Mouse (Mus musculus) CH12.LX (cell line): Measurements from ENCODE around the gene Snrpb. TPM values are rescaled to one million over a fixed set of nuclear protein-coding genes. Genes with fewer than 3 reads are reported as not detected.

Source experiments
- DNase-seq: peaks from one replicate; pipeline ENCODE4 v3.0.0-alpha.2; 2013; ENCODE audit errors: extremely low read depth
- H3K27ac ChIP-seq: 2 replicates; pipeline ENCODE4 v1.5.1; 2012; ENCODE audit warnings: low read depth, mild to moderate bottlenecking, control low read depth, moderate library complexity; ENCODE audit not compliant: insufficient read depth
- H3K27me3 ChIP-seq: replicated peaks from 2 replicates; pipeline ENCODE3; 2012; ENCODE audit warnings: inconsistent platforms
- H3K36me3 ChIP-seq, 2 experiments: replicated peaks in 1 of 2; 2 replicates each; pipeline versions ENCODE3 to v1.6.1; 2012; ENCODE audit warnings: inconsistent platforms in 1 of 2, low read length in 1 of 2, mild to moderate bottlenecking in 1 of 2, mixed read lengths in 1 of 2, moderate library complexity in 1 of 2; ENCODE audit not compliant: control insufficient read depth in 1 of 2, insufficient read depth in 1 of 2
- H3K4me1 ChIP-seq, 2 experiments: 2 replicates each; pipeline ENCODE4 v1.6.1; 2012; ENCODE audit warnings: inconsistent platforms in 1 of 2, moderate library complexity in 1 of 2; ENCODE audit not compliant: insufficient read depth in 2 of 2, control insufficient read depth in 1 of 2
- H3K4me2 ChIP-seq: 2 replicates; pipeline ENCODE4 v1.6.1; 2012; ENCODE audit warnings: low read depth, mild to moderate bottlenecking, control low read depth; ENCODE audit not compliant: poor library complexity, insufficient read depth, severe bottlenecking
- H3K4me3 ChIP-seq, 3 experiments: fragments of 150-350 bp in 1 of 3; sonication (generic) in 1 of 3; replicated peaks in 1 of 3; 2 replicates each; pipeline versions ENCODE3 to v1.5.1; 2011 to 2012; ENCODE audit warnings: low read depth in 2 of 3, low read length in 2 of 3, mild to moderate bottlenecking in 2 of 3, moderate library complexity in 2 of 3, control low read depth in 1 of 3, improper control_type of control experiment in 1 of 3, inconsistent platforms in 1 of 3, mixed read lengths in 1 of 3; ENCODE audit not compliant: poor library complexity in 1 of 3
- H3K79me2 ChIP-seq: replicated peaks from 2 replicates; pipeline ENCODE4 v1.6.1; 2012; ENCODE audit warnings: mild to moderate bottlenecking, moderate library complexity; ENCODE audit not compliant: control insufficient read depth, poor library complexity, insufficient read depth, severe bottlenecking; ENCODE audit errors: extremely low read depth
- H3K9ac ChIP-seq: 2 replicates; pipeline ENCODE4 v1.6.1; 2012; ENCODE audit warnings: low read depth, mild to moderate bottlenecking, control low read depth, moderate library complexity; ENCODE audit not compliant: insufficient read depth
- H3K9me3 ChIP-seq: replicated peaks from 2 replicates; pipeline ENCODE3; 2012; ENCODE audit warnings: low read length, inconsistent platforms, mixed read lengths
- BHLHE40 ChIP-seq: IDR thresholded peaks from 2 replicates; pipeline ENCODE4 v1.6.1; 2011; ENCODE audit warnings: mild to moderate bottlenecking, low read depth, low read length, improper control_type of control experiment
- CHD1 ChIP-seq: IDR thresholded peaks from 2 replicates; pipeline ENCODE4 v1.6.1; 2012; ENCODE audit warnings: low read depth, low read length, improper control_type of control experiment, inconsistent platforms
- CTCF ChIP-seq, 2 experiments: IDR thresholded peaks in 1 of 2; conservative IDR thresholded peaks in 1 of 2; 2 replicates each; pipeline ENCODE4 v1.5.1; 2011 to 2012; ENCODE audit warnings: low read depth in 2 of 2, low read length in 2 of 2, improper control_type of control experiment in 1 of 2, inconsistent platforms in 1 of 2, mild to moderate bottlenecking in 1 of 2, moderate library complexity in 1 of 2
- E2F4 ChIP-seq: IDR thresholded peaks from 2 replicates; pipeline ENCODE4 v1.6.1; 2011; ENCODE audit warnings: low read depth, low read length, improper control_type of control experiment; ENCODE audit not compliant: insufficient replicate concordance
- ELF1 ChIP-seq: IDR thresholded peaks from 2 replicates; pipeline ENCODE4 v1.6.1; 2014; ENCODE audit warnings: low read depth, mild to moderate bottlenecking, inconsistent platforms, low read length, improper control_type of control experiment
- ETS1 ChIP-seq: conservative IDR thresholded peaks from 2 replicates; pipeline ENCODE4 v1.6.1; 2012; ENCODE audit warnings: low read depth, mild to moderate bottlenecking, inconsistent platforms, low read length, improper control_type of control experiment, moderate library complexity
- GABPA ChIP-seq: IDR thresholded peaks from 2 replicates; pipeline ENCODE4 v1.6.1; 2012; ENCODE audit warnings: low read depth, low read length, improper control_type of control experiment, inconsistent platforms; ENCODE audit not compliant: insufficient replicate concordance
- IRF4 ChIP-seq: IDR thresholded peaks from 2 replicates; pipeline ENCODE4 v1.6.1; 2014; ENCODE audit warnings: low read depth, mild to moderate bottlenecking, inconsistent platforms, low read length, improper control_type of control experiment
- JUND ChIP-seq: conservative IDR thresholded peaks from 2 replicates; pipeline ENCODE4 v1.6.1; 2011; ENCODE audit warnings: low read depth, low read length, improper control_type of control experiment
- KAT2A ChIP-seq: IDR thresholded peaks from 2 replicates; pipeline ENCODE4 v1.6.1; 2012; ENCODE audit warnings: low read length, improper control_type of control experiment, inconsistent platforms; ENCODE audit not compliant: insufficient replicate concordance
- MAFK ChIP-seq: IDR thresholded peaks from 2 replicates; pipeline ENCODE4 v1.6.1; 2011; ENCODE audit warnings: low read length, improper control_type of control experiment; ENCODE audit not compliant: insufficient replicate concordance
- MAZ ChIP-seq: IDR thresholded peaks from 2 replicates; pipeline ENCODE4 v1.6.1; 2012; ENCODE audit warnings: low read depth, mild to moderate bottlenecking, inconsistent platforms, low read length, improper control_type of control experiment, moderate library complexity
- MEF2A ChIP-seq: IDR thresholded peaks from 2 replicates; pipeline ENCODE4 v1.6.1; 2014; ENCODE audit warnings: low read depth, mild to moderate bottlenecking, inconsistent platforms, low read length, improper control_type of control experiment, borderline replicate concordance
- MXI1 ChIP-seq: IDR thresholded peaks from 2 replicates; pipeline ENCODE4 v1.6.1; 2011; ENCODE audit warnings: mild to moderate bottlenecking, low read depth, low read length, improper control_type of control experiment
- NRF1 ChIP-seq: IDR thresholded peaks from 2 replicates; pipeline ENCODE4 v1.6.1; 2014; ENCODE audit warnings: low read depth, mild to moderate bottlenecking, inconsistent platforms, low read length, improper control_type of control experiment, moderate library complexity
- PAX5 ChIP-seq: IDR thresholded peaks from 2 replicates; pipeline ENCODE4 v1.6.1; 2012; ENCODE audit warnings: low read length, inconsistent platforms, mixed read lengths
- POLR2A ChIP-seq: IDR thresholded peaks from 2 replicates; pipeline ENCODE4 v1.6.1; 2011; ENCODE audit warnings: low read depth, mild to moderate bottlenecking, improper control_type of control experiment, low read length
- POLR2AphosphoS2 ChIP-seq: IDR thresholded peaks from 2 replicates; pipeline ENCODE4 v1.6.1; 2011; ENCODE audit warnings: low read depth, low read length, improper control_type of control experiment
- RAD21 ChIP-seq: IDR thresholded peaks from 2 replicates; pipeline ENCODE4 v1.6.1; 2011; ENCODE audit warnings: low read depth, mild to moderate bottlenecking, low read length, improper control_type of control experiment, moderate library complexity
- RCOR1 ChIP-seq: conservative IDR thresholded peaks from 2 replicates; pipeline ENCODE4 v1.6.1; 2012; ENCODE audit warnings: low read depth, mild to moderate bottlenecking, inconsistent platforms, low read length, improper control_type of control experiment
- TCF12 ChIP-seq: IDR thresholded peaks from 2 replicates; pipeline ENCODE4 v1.6.1; 2014; ENCODE audit warnings: low read depth, mild to moderate bottlenecking, inconsistent platforms, low read length, improper control_type of control experiment
- UBTF ChIP-seq: IDR thresholded peaks from 2 replicates; pipeline ENCODE4 v1.6.1; 2012; ENCODE audit warnings: low read depth, mild to moderate bottlenecking, inconsistent platforms, low read length, improper control_type of control experiment, moderate library complexity
- ZC3H11A ChIP-seq: IDR thresholded peaks from 2 replicates; pipeline ENCODE4 v1.6.1; 2012; ENCODE audit warnings: low read depth, mild to moderate bottlenecking, inconsistent platforms, low read length, improper control_type of control experiment
- dilution Hi-C: fragments of 300-500 bp; cut with MboI; formaldehyde crosslinking; loops from 2 replicates; pipeline ENCODE4 v1.14.3; 2020; ENCODE audit warnings: low sequenced_read_pairs; ENCODE audit not compliant: extremely low pct_unique_long_range_greater_than_20kb, extremely low pct_ligation_motif_present
- in situ Hi-C: fragments of 300-500 bp; cut with MboI; formaldehyde crosslinking; loops from 3 replicates; pipeline ENCODE4 v1.14.3; 2019; ENCODE audit warnings: low sequenced_read_pairs, low pct_ligation_motif_present, low pct_unique_long_range_greater_than_20kb, mixed read lengths
- polyA plus RNA-seq: library from polyadenylated mRNA; unstranded; fragments of >175 nt; gene quantifications from 2 replicates; pipeline ENCODE4 v1.2.1, GENCODE M21; 2012; ENCODE audit warnings: low read depth; ENCODE audit not compliant: insufficient read length
- total RNA-seq, 2 experiments: library from RNA; depleted of rRNA; stranded (reverse); fragments of 300-350 nt in 1 of 2; fragments of >200 nt in 1 of 2; gene quantifications; 2 replicates each; pipeline ENCODE4 v1.2.3; 2012 to 2014

The Snrpb gene
- total and polyA plus RNA-seq, 3 experiments: 413 to 515 (median 422) TPM

- DNase-seq: no peak
- no peaks in the 10 kb centered on the region for H3K27me3 ChIP-seq
- no peak overlapping the region for H3K4me3 ChIP-seq
- TF ChIP-seq E2F4 (no peak), PAX5 (no peak), IRF4 (no peak), RCOR1 (no peak), JUND (no peak), BHLHE40 (no peak), ZC3H11A (no peak), MEF2A (no peak), RAD21 (no peak), MAZ (no peak), NRF1 (no peak), CTCF (conservative IDR thresholded peaks at IDR 0.05 in 1 of 2, IDR thresholded peaks at IDR 0.05 in 1 of 2; ENCODE audit: low read depth in 2 of 2, low read length in 2 of 2) (no peak)
- no peaks in the 10 kb centered on the region for H3K9me3 ChIP-seq
- peaks cover 0 to 11% of the 10 kb centered on the region in 2 experiments for H3K36me3 ChIP-seq
- H3K9ac ChIP-seq: no peak overlapping the region
- in situ Hi-C loops (loop anchor here (25.0 kb wide), 1 partner anchor 95 kb away; no protein-coding TSS in a partner anchor), dilution Hi-C loops (no loop called here)
- H3K4me1 ChIP-seq: no peaks in the 10 kb centered on the region
- no peak overlapping the region for H3K27ac ChIP-seq
- H3K4me2 ChIP-seq: no peak overlapping the region
- H3K79me2 ChIP-seq: no peaks in the 10 kb centered on the region
These were observed 21.7 kb downstream of the Snrpb start for GRCm38 (mm10) chr2:130157231-130158087.

GRCm38 (mm10) chr2:130155851-130156250, 23.4 kb downstream of the Snrpb start:
- Histone ChIP-seq H3K4me1 (no peaks in the 10 kb centered on the region), H3K4me3 (no peak overlapping the region), H3K79me2 (no peaks in the 10 kb centered on the region), H3K9ac (no peak overlapping the region), H3K36me3 (no peaks in the 10 kb centered on the region), H3K9me3 (no peaks in the 10 kb centered on the region), H3K27me3 (no peaks in the 10 kb centered on the region), H3K27ac (no peak overlapping the region), H3K4me2 (no peak overlapping the region)
- in situ Hi-C loops (loop anchor here (25.0 kb wide), 1 partner anchor 94 kb away; no protein-coding TSS in a partner anchor), dilution Hi-C loops (no loop called here)
- TF ChIP-seq KAT2A (no peak), UBTF (no peak), MAZ (no peak), GABPA (no peak), JUND (no peak), MAFK (no peak), ZC3H11A (no peak), POLR2AphosphoS2 (no peak), TCF12 (no peak), POLR2A (no peak), CHD1 (no peak), ETS1 (no peak), MXI1 (no peak), MEF2A (no peak), ELF1 (no peak), CTCF (conservative IDR thresholded peaks at IDR 0.05 in 1 of 2, IDR thresholded peaks at IDR 0.05 in 1 of 2; ENCODE audit: low read depth in 2 of 2, low read length in 2 of 2) (no peak), RCOR1 (no peak)
- DNase-seq: no peak
